ENCODE assay signal across 21 mouse cellular contexts in the genomic region with DNA sequence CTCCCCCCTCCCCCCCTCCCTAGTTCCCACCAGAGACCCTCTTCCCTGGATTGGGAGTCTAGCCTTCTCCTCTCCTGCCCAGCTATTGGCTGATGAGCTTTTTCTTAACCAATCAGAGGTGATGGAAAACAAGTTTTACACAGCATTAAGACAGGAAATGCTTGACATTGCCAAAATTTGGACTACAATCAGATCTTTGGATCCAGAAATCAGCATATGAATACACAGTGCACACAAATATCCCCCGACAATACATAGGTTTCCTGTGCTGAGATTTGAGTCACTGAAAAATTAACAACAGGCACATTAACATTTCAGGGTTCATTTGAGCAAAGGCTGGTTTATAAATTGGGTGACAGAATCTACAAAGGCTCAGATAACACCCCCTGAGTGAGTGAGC.
"Had no signal": no experiment of that assay in that cellular context is flagged by ENCODE, and none has a peak within 500 bp of the region (broad histone marks: within the 10 kb centered on the region; RNA-seq: fewer than 3 reads in every experiment).

No protein-coding gene starts in this region.

- ATAC-seq: intestine, postnatal 0 days; liver, postnatal 0 days; midbrain, embryonic 15.5 days had no signal

- H3K36me3 ChIP-seq: kidney, embryonic 15.5 days; limb, embryonic 13.5 days; midbrain, embryonic 15.5 days; neural tube, embryonic 12.5 days; neural tube, embryonic 15.5 days had no signal

- H3K4me2 ChIP-seq: kidney, embryonic 15.5 days; limb, embryonic 13.5 days; lung, embryonic 14.5 days; midbrain, embryonic 11.5 days; midbrain, embryonic 15.5 days; neural tube, embryonic 12.5 days; neural tube, embryonic 15.5 days had no signal

- H3K9me3 ChIP-seq: kidney, embryonic 15.5 days; limb, embryonic 10.5 days; limb, embryonic 13.5 days; megakaryocyte, embryonic 14.5 days; midbrain, embryonic 15.5 days; neural tube, embryonic 12.5 days; neural tube, embryonic 15.5 days had no signal

- H3K9ac ChIP-seq: kidney, embryonic 15.5 days; limb, embryonic 13.5 days; liver, embryonic 14.5 days; lung, embryonic 14.5 days; midbrain, embryonic 15.5 days; neural tube, embryonic 12.5 days; neural tube, embryonic 15.5 days had no signal

- DNase-seq: kidney, adult 8-10 months; kidney, postnatal 14 days; kidney, postnatal 4 days; liver; liver, postnatal 0 days; lung, embryonic 14.5 days; right cerebral cortex, adult 18-20 months; right cerebral cortex, postnatal 25 days; spleen, adult 18-20 months; thymus, adult 18-20 months; thymus, postnatal 36 days had no signal

- H3K27ac ChIP-seq: limb, embryonic 13.5 days; liver, embryonic 14.5 days; midbrain, embryonic 15.5 days; neural tube, embryonic 12.5 days; neural tube, embryonic 15.5 days had no signal

- H3K27me3 ChIP-seq: kidney, embryonic 15.5 days; limb, embryonic 13.5 days; midbrain, embryonic 15.5 days; neural tube, embryonic 12.5 days; neural tube, embryonic 15.5 days had no signal

- H3K4me3 ChIP-seq: kidney, embryonic 15.5 days; limb, embryonic 10.5 days; limb, embryonic 13.5 days; midbrain, embryonic 15.5 days; neural tube, embryonic 12.5 days; neural tube, embryonic 15.5 days had no signal
